Mouse (Mus musculus) cerebellum, adult 2 months (tissue): ENCODE data around the gene Slc6a16. TPM values are rescaled to one million over a fixed set of nuclear protein-coding genes. Genes with fewer than 3 reads are reported as not detected.

Experiments
- DNase-seq, 2 experiments: peaks; one replicate each; pipeline ENCODE4 v3.0.0; 2021
- H3K27ac ChIP-seq: fragments of 200-500 bp; 2 replicates; pipeline ENCODE4 v1.5.1; 2012; ENCODE audit warnings: low read length, control low read depth, inconsistent platforms; ENCODE audit not compliant: insufficient read depth
- H3K27me3 ChIP-seq: fragments of 200-500 bp; 2 replicates; pipeline ENCODE4 v1.6.1; 2012; ENCODE audit warnings: inconsistent platforms, mild to moderate bottlenecking, low read length, moderate library complexity; ENCODE audit not compliant: control insufficient read depth, insufficient read depth
- H3K4me1 ChIP-seq: fragments of 200-500 bp; 2 replicates; pipeline ENCODE4 v1.6.1; 2011; ENCODE audit warnings: low read length; ENCODE audit not compliant: control insufficient read depth, insufficient read depth
- H3K4me3 ChIP-seq: fragments of 200-500 bp; replicated peaks from 2 replicates; pipeline ENCODE3; 2011; ENCODE audit warnings: mild to moderate bottlenecking, low read depth, low read length, control low read depth; ENCODE audit not compliant: insufficient read depth
- CTCF ChIP-seq: fragments of 200-500 bp; IDR thresholded peaks from 2 replicates; pipeline ENCODE4 v1.5.1; 2011; ENCODE audit warnings: low read depth, mild to moderate bottlenecking, control low read depth, low read length, moderate library complexity, borderline replicate concordance; ENCODE audit not compliant: insufficient read depth
- POLR2A ChIP-seq: fragments of 200-500 bp; IDR thresholded peaks from 2 replicates; pipeline ENCODE4 v1.6.1; 2011; ENCODE audit warnings: low read length, control low read depth, borderline replicate concordance; ENCODE audit not compliant: insufficient read depth
- WGBS: fragments of 180-500 bp; shearing (Covaris S2); methylation state at CpG from one replicate; pipeline ENCODE4 v1.1.7; 2018; 5-methylcytosine and 5-hydroxymethylcytosine counted together
- polyA plus RNA-seq: library from polyadenylated mRNA; depleted of rRNA; stranded (reverse); fragments of >200 nt; gene quantifications from 2 replicates; pipeline ENCODE4 v1.2.3, GENCODE M21; 2012

The Slc6a16 gene
- polyA plus RNA-seq, 1 experiment = 3.1 TPM

DNA sequence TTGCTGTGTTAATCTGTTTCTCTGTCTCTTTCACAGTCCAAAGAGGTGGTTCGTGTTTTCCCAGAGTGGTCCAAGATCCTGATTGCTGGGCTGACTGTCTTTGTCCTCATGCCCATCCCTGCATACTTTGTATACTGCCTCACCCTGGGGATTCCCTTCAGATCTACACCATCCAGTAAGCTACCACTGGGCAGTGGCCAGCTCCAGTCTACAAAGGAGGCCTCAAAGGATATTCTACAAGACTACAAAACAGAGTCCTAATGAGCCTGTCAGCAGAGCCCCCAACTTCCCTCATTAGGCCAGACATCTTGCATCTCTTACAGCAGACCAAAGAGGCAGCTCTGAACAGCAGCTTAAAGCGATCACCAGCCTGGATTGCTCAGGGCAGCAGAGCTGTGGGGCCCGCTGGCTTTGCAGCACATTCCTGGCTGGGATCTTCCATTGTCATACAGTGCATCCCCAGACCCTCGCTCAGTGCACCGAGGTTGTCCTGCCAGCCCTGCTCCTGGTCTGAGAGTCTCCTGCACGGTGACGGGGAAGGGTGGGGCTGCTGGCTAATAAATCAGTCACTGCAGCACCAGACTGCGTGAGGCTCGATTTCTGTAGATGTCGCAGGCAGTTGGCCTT lies 32.0 kb downstream of the Slc6a16 start:
- Histone ChIP-seq H3K4me1 (no peaks in the 10 kb centered on the region), H3K4me3 (no peak overlapping the region), H3K27me3 (no peaks in the 10 kb centered on the region), H3K27ac (no peak overlapping the region)
- no peak for TF ChIP-seq POLR2A
- TF ChIP-seq CTCF = no peak
- no peak for DNase-seq
- 68% methylated on average over 10 of the region's 10 CpGs for WGBS

GRCm38 (mm10) chr7:45273672-45274071 lies 32.8 kb downstream of the Slc6a16 start:
- no peak for DNase-seq
- H3K27ac ChIP-seq = no peak overlapping the region
- TF ChIP-seq CTCF (no peak), POLR2A (no peak)
- no peak overlapping the region for H3K4me3 ChIP-seq
- H3K27me3 ChIP-seq = no peaks in the 10 kb centered on the region
- H3K4me1 ChIP-seq = no peaks in the 10 kb centered on the region
- 88% methylated on average over 8 of the region's 8 CpGs for WGBS

DNA sequence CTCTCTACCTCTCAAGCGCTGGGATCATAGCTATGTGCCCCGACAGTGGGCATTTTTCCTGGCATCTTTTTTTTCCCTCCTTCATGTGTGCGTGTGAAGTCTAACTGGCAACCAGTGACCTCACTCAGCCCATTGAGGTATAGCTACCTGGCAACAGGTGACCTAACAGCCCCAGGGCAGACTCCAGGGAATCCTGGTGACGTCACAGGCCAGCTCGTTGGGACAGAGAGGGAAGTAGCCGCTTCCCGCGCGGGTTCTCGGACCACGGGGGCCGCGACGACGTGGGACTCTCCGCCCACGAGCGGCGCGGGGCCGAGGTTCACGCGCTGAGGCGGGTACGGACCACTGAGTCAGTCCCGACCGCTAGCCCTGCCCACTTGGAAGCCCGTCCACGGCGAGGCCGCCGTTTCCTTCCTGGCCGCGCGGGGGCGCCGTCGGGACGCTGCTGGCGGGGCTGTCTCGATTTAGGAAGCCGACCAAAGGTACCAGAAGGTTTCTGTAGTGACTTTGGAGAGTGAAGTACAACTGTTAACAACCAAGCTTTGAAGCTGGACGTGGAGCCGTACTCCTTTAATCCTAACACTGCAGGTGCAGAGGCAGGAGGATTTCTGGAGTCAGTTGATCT lies 36.4 kb downstream of the Slc6a16 start, which contains the start of gene Slc6a21:
TSS of gene Slc6a21 (plus strand) at position 378 of the 625 bp plus-strand sequence.
- WGBS = 6% methylated on average over 44 of the region's 44 CpGs
- no peak within 1 kb of the TSS for H3K27ac ChIP-seq
- no peaks in the 10 kb centered on the region for H3K27me3 ChIP-seq
- peak within 1 kb of the TSS; percentile 53 for H3K4me3 ChIP-seq
- DNase-seq = peak; percentile 66 to 85
- H3K4me1 ChIP-seq = no peaks in the 10 kb centered on the region
- TF ChIP-seq POLR2A = no peak
- TF ChIP-seq CTCF = peak; percentile 74; the same call in 1 of the 2 replicates

DNA sequence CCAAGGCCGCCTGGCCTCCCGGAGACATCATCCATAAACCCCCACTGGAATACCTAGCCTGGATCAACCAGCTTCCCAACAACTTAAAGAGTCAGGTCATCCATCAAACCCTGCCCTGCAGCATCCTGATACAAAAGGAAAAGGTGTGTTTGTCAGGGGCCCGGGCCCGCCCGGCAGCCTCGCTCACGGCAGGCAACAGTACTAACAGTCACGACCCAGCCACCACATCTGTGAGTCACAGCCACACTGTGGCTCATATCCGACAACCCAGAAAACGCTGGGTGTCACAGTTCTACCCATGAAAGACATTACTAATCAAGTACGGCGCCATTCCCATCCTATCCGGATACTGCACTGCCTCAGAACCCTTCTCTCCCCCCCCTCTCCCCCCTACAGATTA lies 45.6 kb downstream of the Slc6a16 start:
- Histone ChIP-seq H3K4me3 (no peak overlapping the region), H3K4me1 (no peaks in the 10 kb centered on the region), H3K27me3 (no peaks in the 10 kb centered on the region), H3K27ac (no peak overlapping the region)
- DNase-seq = no peak
- no peak for TF ChIP-seq CTCF
- no peak for TF ChIP-seq POLR2A
- 90% methylated on average over 13 of the region's 13 CpGs for whole genome bisulfite sequencing

DNA sequence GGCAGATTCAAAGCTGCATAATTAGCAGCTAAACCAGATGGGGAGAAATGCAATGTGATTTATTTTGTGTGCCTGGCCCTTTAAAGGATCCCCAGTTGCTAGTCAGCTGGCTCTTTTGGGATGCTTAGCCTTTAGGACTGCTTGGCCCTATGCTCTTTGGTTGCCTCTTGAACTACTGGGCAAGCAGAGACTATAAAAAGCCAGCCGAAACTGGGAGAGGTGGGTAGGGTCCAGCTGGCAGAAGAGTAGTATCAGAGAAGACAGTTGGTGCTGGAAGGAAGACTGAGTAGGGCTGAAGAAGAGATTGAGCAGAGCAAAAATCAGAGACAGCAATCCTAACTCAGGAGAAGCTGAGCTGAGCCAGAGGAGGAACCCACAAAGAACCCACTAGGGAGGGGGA lies 55.7 kb downstream of the Slc6a16 start:
- H3K4me1 ChIP-seq = no peaks in the 10 kb centered on the region
- no peak overlapping the region for H3K27ac ChIP-seq
- 36% methylated on average over 1 of the region's 1 CpGs for WGBS
- TF ChIP-seq POLR2A (no peak), CTCF (no peak)
- DNase-seq = no peak
- H3K27me3 ChIP-seq = no peaks in the 10 kb centered on the region
- H3K4me3 ChIP-seq = no peak overlapping the region

- H3K27me3 ChIP-seq = no peaks in the 10 kb centered on the region
- 69% methylated on average over 3 of the region's 3 CpGs for WGBS
- TF ChIP-seq CTCF (no peak), POLR2A (no peak)
- H3K4me3 ChIP-seq = no peak overlapping the region
- H3K27ac ChIP-seq = no peak overlapping the region
- no peak for DNase-seq
- H3K4me1 ChIP-seq = no peaks in the 10 kb centered on the region
Observed at GRCm38 (mm10) chr7:45297563-45297962, 56.7 kb downstream of the Slc6a16 start.

- TF ChIP-seq POLR2A (no peak), CTCF (peak; percentile 80)
- H3K4me3 ChIP-seq = no peak overlapping the region
- WGBS = 11% methylated on average over 5 of the region's 5 CpGs
- H3K27me3 ChIP-seq = no peaks in the 10 kb centered on the region
- DNase-seq = peak; percentile 38 to 52
- H3K4me1 ChIP-seq = no peaks in the 10 kb centered on the region
- H3K27ac ChIP-seq = no peak overlapping the region
Observed at GRCm38 (mm10) chr7:45299752-45300151, 58.9 kb downstream of the Slc6a16 start.

DNA sequence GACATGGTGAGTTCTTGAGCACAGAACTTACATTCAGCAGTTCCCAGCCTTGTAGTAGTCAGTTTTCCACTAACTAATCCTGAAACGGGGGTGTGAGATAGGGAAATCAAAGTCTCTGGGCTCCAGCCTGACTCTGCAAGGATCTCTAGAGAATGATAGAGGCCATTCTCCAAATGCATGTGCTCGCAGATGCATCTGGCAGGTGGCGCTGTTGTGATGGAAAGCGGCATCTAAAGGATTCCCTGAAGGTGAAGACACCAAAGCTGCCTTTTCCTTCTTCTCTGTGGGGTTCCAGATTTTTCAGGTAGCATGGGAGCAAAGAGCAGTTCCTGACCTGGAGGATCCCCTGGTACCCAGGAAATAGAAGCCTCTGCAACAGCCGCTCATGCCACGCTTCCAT lies 59.4 kb downstream of the Slc6a16 start:
- TF ChIP-seq CTCF = peak; percentile 71; the same call in 1 of the 2 replicates
- no peak for TF ChIP-seq POLR2A
- peak; percentile 74 to 79 for DNase-seq
- WGBS = 9% methylated on average over 6 of the region's 6 CpGs
- no peaks in the 10 kb centered on the region for H3K27me3 ChIP-seq
- H3K27ac ChIP-seq = no peak overlapping the region
- H3K4me1 ChIP-seq = no peaks in the 10 kb centered on the region
- no peak overlapping the region for H3K4me3 ChIP-seq
